Mouse (Mus musculus) yolk sac, embryonic 10.5 days (tissue): ENCODE data around the gene V1ra8.
"Not testable (repeated sequence)": the region's sequence is repeated elsewhere in the genome, so short reads cannot be mapped to it uniquely, and the experiment has no call there.

Experiments
- DNase-seq: peaks from one replicate; pipeline ENCODE4 v3.0.0-alpha.2; 2017; ENCODE audit warnings: low spot score

The V1ra8 gene

DNA sequence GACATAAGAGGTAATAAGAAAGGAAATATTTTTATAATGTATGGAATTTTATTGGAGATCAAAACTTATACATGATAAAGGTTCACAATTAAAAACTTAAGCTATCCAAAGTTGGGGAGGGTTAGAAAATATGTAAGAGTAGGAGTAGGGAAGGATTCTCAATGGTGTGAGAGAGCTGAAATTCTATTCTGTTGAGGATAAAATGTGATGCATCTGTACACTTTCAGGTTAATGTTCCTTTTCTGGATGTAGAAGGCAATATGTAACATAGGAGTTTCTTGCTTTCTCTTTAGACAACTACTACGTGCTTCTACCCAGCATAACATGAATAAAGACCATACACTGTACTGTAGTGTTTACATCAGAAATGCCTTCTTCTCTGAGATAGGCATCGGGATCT lies at the start of gene V1ra8:
Gene V1ra8, plus strand, starts transcription at position 301 of the 400 bp plus-strand sequence.
- not testable (repeated sequence) for DNase-seq

DNA sequence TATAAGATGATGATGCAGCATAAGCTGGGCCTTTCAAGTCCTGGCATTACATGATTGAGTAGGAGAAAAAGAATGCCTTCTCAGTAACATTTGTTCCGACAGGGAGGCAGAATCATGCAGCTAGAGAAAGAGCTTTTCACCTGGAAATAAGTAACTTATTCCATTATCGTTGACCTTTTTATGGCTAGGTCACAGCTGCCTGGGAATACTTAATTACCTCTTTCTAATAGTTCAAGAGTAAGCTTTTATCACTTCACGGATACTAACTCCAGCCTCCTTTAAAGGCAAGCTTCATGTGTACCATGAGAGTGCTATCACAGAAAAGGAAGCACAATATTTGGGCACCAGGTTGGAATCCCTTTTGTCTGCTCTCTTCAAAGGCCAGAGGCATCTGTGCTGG lies 42.5 kb upstream of the V1ra8 start:
- DNase-seq, result no peak

DNA sequence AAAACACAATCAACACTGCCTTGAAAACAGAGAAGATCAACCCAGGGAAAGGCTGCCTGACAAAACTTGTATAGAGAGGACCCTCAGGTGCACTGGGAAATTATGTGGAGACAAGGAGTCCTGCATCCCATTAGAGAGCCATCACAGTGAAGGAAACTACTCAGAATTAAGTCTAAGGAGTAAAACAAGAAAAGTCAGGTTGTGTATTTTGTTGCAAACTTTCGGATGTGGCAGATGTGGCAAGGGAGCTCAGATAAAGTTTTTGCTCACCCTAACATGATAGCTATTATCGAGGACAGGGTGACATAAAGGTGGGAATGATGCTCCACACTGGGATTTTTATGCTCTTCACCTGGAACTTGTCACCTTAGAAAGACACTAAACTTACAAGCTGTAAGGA lies 28.1 kb upstream of the V1ra8 start, which contains the start of gene Vmn1r52:
Gene Vmn1r52, plus strand, starts transcription at position 301 of the 400 bp plus-strand sequence.
- no peak for DNase-seq

DNA sequence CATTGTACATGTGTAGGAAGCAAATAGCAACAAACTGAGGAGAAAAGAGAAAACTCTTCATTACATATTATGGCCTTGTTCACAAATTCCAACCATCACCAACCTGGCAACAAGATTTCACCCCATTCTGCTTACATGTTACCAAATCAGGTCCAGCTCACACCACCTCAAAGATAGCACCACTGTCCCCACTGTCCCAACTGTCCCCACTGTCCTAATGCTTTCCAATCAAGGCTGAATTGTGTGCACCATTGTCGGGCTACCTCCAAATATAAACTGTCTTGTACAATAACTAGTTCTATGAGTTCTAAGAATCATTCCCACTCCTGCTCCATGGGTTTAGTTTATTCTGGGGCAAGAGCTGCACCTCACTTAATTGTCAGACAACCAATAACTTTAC lies 21.7 kb downstream of the V1ra8 start, which contains the start of gene Vmn1r53:
Gene Vmn1r53, minus strand, starts transcription at position 101 of the 400 bp plus-strand sequence.
- no peak for DNase-seq

DNA sequence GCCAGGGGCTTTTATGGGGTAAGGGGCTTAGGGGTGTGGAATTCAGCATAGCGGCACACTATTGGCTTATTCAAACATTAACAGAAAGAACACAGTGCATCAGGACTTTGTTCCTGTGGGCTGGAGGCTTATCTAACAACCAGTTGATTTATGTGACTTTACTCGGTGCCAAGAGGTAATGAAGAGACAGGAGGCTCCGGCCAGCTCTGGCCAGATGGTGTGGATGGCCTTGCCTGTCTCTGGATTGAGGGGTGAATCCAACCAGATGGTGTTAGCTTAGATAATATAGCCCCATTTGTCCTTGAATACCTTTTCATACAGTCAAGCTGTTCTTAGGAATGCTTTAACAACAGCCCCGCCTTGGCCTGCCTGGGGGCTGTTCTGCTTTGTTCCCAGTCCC lies 29.5 kb downstream of the V1ra8 start:
- not testable (repeated sequence) for DNase-seq

- peak; percentile 36 for DNase-seq
Observed at GRCm38 (mm10) chr6:90232681-90233080, 30.1 kb downstream of the V1ra8 start.

DNA sequence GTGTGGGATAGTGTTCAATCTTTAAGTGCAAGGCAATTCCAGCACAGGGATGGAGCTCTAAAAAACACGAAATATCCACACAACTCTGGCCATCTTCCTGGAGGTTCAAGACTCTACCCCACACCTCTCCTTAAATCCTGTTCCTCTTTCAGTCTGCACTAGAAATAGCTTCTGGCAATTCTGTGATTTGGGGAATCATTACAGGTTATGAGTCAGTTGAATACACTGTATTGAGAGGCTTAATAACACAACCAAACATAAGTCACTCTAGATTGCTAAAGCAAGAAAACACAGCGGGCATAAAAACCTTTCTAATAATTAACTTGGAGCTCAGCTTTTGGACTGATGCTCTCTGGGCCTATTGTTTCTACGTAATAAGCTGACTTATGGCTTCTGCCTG lies 41.4 kb downstream of the V1ra8 start:
- no peak for DNase-seq

GRCm38 (mm10) chr6:90246000-90246399 lies 43.4 kb downstream of the V1ra8 start, which contains the start of gene Vmn1r54:
Gene Vmn1r54 (plus strand): TSS chr6:90246300.
- no peak for DNase-seq
